Mouse (Mus musculus) mouse trophoblast stem cell (cell line): ENCODE data around the gene Ell.

Source experiments
- in situ Hi-C, 2 experiments: fragments of 300-500 bp; cut with MseI, MboI; formaldehyde crosslinking; loops; 2 replicates in 1 of 2; 3 replicates in 1 of 2; pipeline ENCODE4 v1.15.1; 2025

Gene Ell

GRCm38 (mm10) chr8:70535221-70535620 lies 4.0 kb upstream of the Ell start:
- in situ Hi-C loops: no loop called here

- in situ Hi-C loops: no loop called here
These were observed 3.6 kb upstream of the Ell start for GRCm38 (mm10) chr8:70535701-70536100.

GRCm38 (mm10) chr8:70538024-70538579 lies 1.2 kb upstream of the Ell start:
- in situ Hi-C loops: no loop called here

GRCm38 (mm10) chr8:70538633-70539076 lies 602 bp upstream of the Ell start:
- in situ Hi-C loops: no loop called here

- in situ Hi-C loops: no loop called here
These were observed 803 bp downstream of the Ell start for GRCm38 (mm10) chr8:70540013-70540506.

GRCm38 (mm10) chr8:70540507-70541071 lies 1.3 kb downstream of the Ell start:
- in situ Hi-C loops: no loop called here

GRCm38 (mm10) chr8:70541081-70541480 lies 1.8 kb downstream of the Ell start:
- in situ Hi-C loops: no loop called here

- in situ Hi-C loops: no loop called here
These were observed 5.0 kb downstream of the Ell start for GRCm38 (mm10) chr8:70544200-70544687.

- in situ Hi-C loops: loop anchor here in 1 of 2 experiments (5.0 kb wide), 1 partner anchor 41 kb away; no protein-coding TSS in a partner anchor
These were observed 7.2 kb downstream of the Ell start for GRCm38 (mm10) chr8:70546412-70546811.

- in situ Hi-C loops: loop anchor here in 1 of 2 experiments (5.0 kb wide), 1 partner anchor 40 kb away; no protein-coding TSS in a partner anchor
These were observed 8.5 kb downstream of the Ell start for GRCm38 (mm10) chr8:70547762-70548161.

GRCm38 (mm10) chr8:70549412-70550184 lies 10.3 kb downstream of the Ell start:
- in situ Hi-C loops: loop anchor here in 1 of 2 experiments (5.0 kb wide), 1 partner anchor 38 kb away; no protein-coding TSS in a partner anchor

GRCm38 (mm10) chr8:70551558-70552161 lies 12.4 kb downstream of the Ell start:
- in situ Hi-C loops: no loop called here

GRCm38 (mm10) chr8:70552836-70553235 lies 13.6 kb downstream of the Ell start:
- in situ Hi-C loops: no loop called here

GRCm38 (mm10) chr8:70553740-70554139 lies 14.5 kb downstream of the Ell start:
- in situ Hi-C loops: no loop called here

- in situ Hi-C loops: no loop called here
These were observed 16.0 kb downstream of the Ell start for GRCm38 (mm10) chr8:70555079-70555747.

- in situ Hi-C loops: no loop called here
These were observed 19.1 kb downstream of the Ell start for GRCm38 (mm10) chr8:70558334-70558733.

GRCm38 (mm10) chr8:70558983-70559382 lies 19.7 kb downstream of the Ell start:
- in situ Hi-C loops: no loop called here

- in situ Hi-C loops: no loop called here
These were observed 20.8 kb downstream of the Ell start for GRCm38 (mm10) chr8:70560096-70560495.

- in situ Hi-C loops: no loop called here
These were observed 21.3 kb downstream of the Ell start for GRCm38 (mm10) chr8:70560564-70560963.

GRCm38 (mm10) chr8:70561357-70561756 lies 22.1 kb downstream of the Ell start:
- in situ Hi-C loops: no loop called here

GRCm38 (mm10) chr8:70561809-70562535 lies 22.7 kb downstream of the Ell start:
- in situ Hi-C loops: no loop called here
